In the genomic region with DNA sequence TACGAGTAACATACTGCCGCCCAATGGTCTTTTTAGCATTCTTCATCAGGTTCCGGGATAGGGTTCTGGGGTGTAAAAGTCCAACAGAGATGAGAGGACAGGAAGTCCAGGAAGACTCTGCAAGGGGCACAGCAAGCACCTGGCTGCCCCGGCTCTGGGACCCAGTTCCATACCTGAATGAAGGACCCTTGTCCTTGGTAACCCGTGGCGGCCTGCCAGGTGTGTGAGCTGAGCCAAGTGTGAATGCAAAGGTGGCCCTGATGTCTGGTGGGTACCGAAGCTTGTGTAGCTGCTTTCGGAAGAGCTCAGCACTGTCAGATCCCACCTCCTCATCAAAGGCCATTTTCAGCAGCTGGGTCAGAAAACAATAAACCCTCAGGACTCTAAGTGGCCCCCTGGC, we compare ENCODE assay signal across 23 mouse cellular contexts. TPM values are rescaled to one million over a fixed set of nuclear protein-coding genes. Genes with fewer than 3 reads are reported as not detected.
"Had no signal": no experiment of that assay in that cellular context is flagged by ENCODE, and none has a peak within 500 bp of the region (broad histone marks: within the 10 kb centered on the region; RNA-seq: fewer than 3 reads in every experiment).

No protein-coding gene starts in this region.

- H3K27me3 ChIP-seq: hindbrain, embryonic 15.5 days; limb, embryonic 12.5 days; limb, embryonic 15.5 days; midbrain, embryonic 13.5 days; neural tube, embryonic 13.5 days; stomach, embryonic 15.5 days had no signal

- DNase-seq: left cerebral cortex, postnatal 4 days; liver, postnatal 0 days; lung, embryonic 14.5 days; retina, postnatal 1 day; right cerebral cortex, postnatal 25 days; spleen, adult 18-20 months; thymus, postnatal 25 days had no signal

- H3K4me1 ChIP-seq: hindbrain, embryonic 15.5 days; limb, embryonic 12.5 days; limb, embryonic 15.5 days; midbrain, embryonic 13.5 days; neural tube, embryonic 13.5 days; stomach, embryonic 15.5 days had no signal

- H3K4me2 ChIP-seq: hindbrain, embryonic 15.5 days; limb, embryonic 12.5 days; limb, embryonic 15.5 days; liver, embryonic 11.5 days; lung, embryonic 14.5 days; midbrain, embryonic 13.5 days; neural tube, embryonic 13.5 days; stomach, embryonic 15.5 days had no signal

- H3K27ac ChIP-seq: hindbrain, embryonic 15.5 days; kidney, postnatal 0 days; limb, embryonic 12.5 days; limb, embryonic 15.5 days; liver, embryonic 14.5 days; macrophage; midbrain, embryonic 13.5 days; neural tube, embryonic 13.5 days; stomach, embryonic 15.5 days had no signal

- H3K9ac ChIP-seq: hindbrain, embryonic 15.5 days; limb, embryonic 12.5 days; limb, embryonic 15.5 days; liver, embryonic 14.5 days; liver, postnatal 0 days; lung, embryonic 14.5 days; midbrain, embryonic 13.5 days; neural tube, embryonic 13.5 days; stomach, embryonic 15.5 days had no signal

- H3K4me3 ChIP-seq: hindbrain, embryonic 15.5 days; limb, embryonic 12.5 days; limb, embryonic 15.5 days; midbrain, embryonic 13.5 days; myocyte; neural tube, embryonic 13.5 days; stomach, embryonic 15.5 days had no signal

- H3K9me3 ChIP-seq: hindbrain, embryonic 15.5 days; limb, embryonic 12.5 days; limb, embryonic 15.5 days; midbrain, embryonic 13.5 days; neural tube, embryonic 13.5 days; stomach, embryonic 15.5 days had no signal

- ATAC-seq: liver, postnatal 0 days; lung, postnatal 0 days; midbrain, embryonic 13.5 days; midbrain, embryonic 16.5 days had no signal

RNA-seq across cellular contexts. Expression of gene Adm2, which starts 21.9 kb away (rescaled TPM):
- polyA plus RNA-seq: hindbrain, embryonic 15.5 days; macrophage; midbrain, embryonic 13.5 days; midbrain, embryonic 16.5 days; neural tube, embryonic 13.5 days; testis, adult 2 months had no signal

RNA-seq across cellular contexts. Expression of gene Miox, which starts 33.6 kb away (rescaled TPM):
- polyA plus RNA-seq: hindbrain, embryonic 15.5 days; intestine, embryonic 14.5 days; limb, embryonic 12.5 days; limb, embryonic 15.5 days; lung, embryonic 14.5 days; lung, postnatal 0 days; macrophage; midbrain, embryonic 13.5 days; midbrain, embryonic 16.5 days; neural tube, embryonic 13.5 days; thymus, postnatal 0 days had no signal
